Mouse (Mus musculus) mouse embryonic stem cell (cell line): ENCODE measurements around the gene 4930447C04Rik.

Source experiments
- in situ Hi-C, 2 experiments: fragments of 300-500 bp; cut with MboI; formaldehyde crosslinking; loops; 1 replicate in 1 of 2; 3 replicates in 1 of 2; pipeline ENCODE4 v1.14.3; 2019 to 2020; ENCODE audit warnings: low sequenced_read_pairs in 2 of 2, low pct_unique_long_range_greater_than_20kb in 1 of 2, mixed read lengths in 1 of 2; ENCODE audit not compliant: unreplicated experiment in 1 of 2

Gene 4930447C04Rik

GRCm38 (mm10) chr12:72847725-72848124, 92.8 kb downstream of the 4930447C04Rik start:
- in situ Hi-C loops: loop anchor here in 1 of 2 experiments (25.0 kb wide), 1 partner anchor 335 kb away; no protein-coding TSS in a partner anchor

- in situ Hi-C loops: loop anchor here in 1 of 2 experiments (25.0 kb wide), 1 partner anchor 334 kb away; no protein-coding TSS in a partner anchor
These were observed 94.6 kb downstream of the 4930447C04Rik start for GRCm38 (mm10) chr12:72845946-72846345.

- in situ Hi-C loops: loop anchor here (5.0 to 25.0 kb wide), 2 partner anchors 123 to 332 kb away; no protein-coding TSS in a partner anchor
These were observed 96.5 kb downstream of the 4930447C04Rik start for GRCm38 (mm10) chr12:72843973-72844620.

GRCm38 (mm10) chr12:72843555-72843954, 97.0 kb downstream of the 4930447C04Rik start:
- in situ Hi-C loops: loop anchor here (5.0 to 25.0 kb wide), 2 partner anchors 124 to 331 kb away; no protein-coding TSS in a partner anchor

- in situ Hi-C loops: loop anchor here (5.0 to 25.0 kb wide), 2 partner anchors 124 to 331 kb away; no protein-coding TSS in a partner anchor
These were observed 97.4 kb downstream of the 4930447C04Rik start for GRCm38 (mm10) chr12:72843135-72843534.

- in situ Hi-C loops: loop anchor here (5.0 to 25.0 kb wide), 2 partner anchors 126 to 329 kb away; no protein-coding TSS in a partner anchor
These were observed 99.1 kb downstream of the 4930447C04Rik start for GRCm38 (mm10) chr12:72841500-72841899.

GRCm38 (mm10) chr12:72837302-72837701, 103.3 kb downstream of the 4930447C04Rik start:
- in situ Hi-C loops: loop anchor here in 1 of 2 experiments (25.0 kb wide), 1 partner anchor 325 kb away; no protein-coding TSS in a partner anchor

- in situ Hi-C loops: loop anchor here in 1 of 2 experiments (25.0 kb wide), 1 partner anchor 323 kb away; no protein-coding TSS in a partner anchor
These were observed 105.0 kb downstream of the 4930447C04Rik start for GRCm38 (mm10) chr12:72835518-72836015.

GRCm38 (mm10) chr12:72834773-72835517, 105.6 kb downstream of the 4930447C04Rik start:
- in situ Hi-C loops: loop anchor here in 1 of 2 experiments (25.0 kb wide), 1 partner anchor 323 kb away; no protein-coding TSS in a partner anchor

- in situ Hi-C loops: loop anchor here in 1 of 2 experiments (25.0 kb wide), 1 partner anchor 320 kb away; no protein-coding TSS in a partner anchor
These were observed 108.7 kb downstream of the 4930447C04Rik start for GRCm38 (mm10) chr12:72831711-72832432.
